Mouse (Mus musculus) brown adipose tissue, adult 24 weeks (tissue): ENCODE measurements around the gene Pank4. TPM values are rescaled to one million over a fixed set of nuclear protein-coding genes. Genes with fewer than 3 reads are reported as not detected.

Source experiments
- H3K27ac ChIP-seq: fragments of 200-500 bp; replicated peaks from 2 replicates; pipeline ENCODE4 v1.5.1; 2012; ENCODE audit warnings: low read depth, mild to moderate bottlenecking, low read length
- H3K4me1 ChIP-seq: fragments of 200-500 bp; 2 replicates; pipeline ENCODE4 v1.6.1; 2012; ENCODE audit warnings: low read length, mixed read lengths; ENCODE audit not compliant: control insufficient read depth, insufficient read depth, insufficient read length
- H3K4me3 ChIP-seq: fragments of 200-500 bp; 2 replicates; pipeline ENCODE4 v1.5.1; 2012; ENCODE audit warnings: low read depth, mild to moderate bottlenecking, low read length, moderate library complexity; ENCODE audit not compliant: insufficient read depth
- polyA plus RNA-seq: library from polyadenylated mRNA; stranded (reverse); fragments of >200 nt; gene quantifications from 2 replicates; pipeline ENCODE4 v1.2.4, GENCODE M21; 2012; ENCODE audit not compliant: missing spikeins, insufficient read depth, insufficient read length

The Pank4 gene
- polyA plus RNA-seq, 1 experiment = 11.0 TPM

DNA sequence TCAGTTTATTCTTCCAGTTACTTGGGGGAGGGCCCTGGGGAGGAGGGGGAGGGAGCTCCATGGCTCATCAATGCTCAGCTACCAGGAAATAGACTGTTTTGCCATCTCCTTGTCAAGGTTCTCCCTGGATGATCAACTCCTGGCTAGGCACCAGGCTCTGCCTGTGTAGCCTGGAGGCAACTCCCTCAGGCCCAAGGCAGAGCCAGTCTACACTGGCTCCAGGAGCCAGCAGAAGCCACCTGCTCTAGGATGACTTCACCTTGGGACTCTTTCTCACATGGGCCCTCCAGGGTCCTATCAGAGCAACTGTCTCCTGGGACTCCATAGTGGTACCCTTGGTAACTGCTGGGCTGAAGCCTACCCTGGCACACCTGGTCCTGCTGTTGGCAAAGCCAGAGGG is 44.2 kb downstream of the Pank4 start:
- H3K4me1 ChIP-seq = no peaks in the 10 kb centered on the region
- H3K27ac ChIP-seq = no peak overlapping the region
- H3K4me3 ChIP-seq = no peak overlapping the region

DNA sequence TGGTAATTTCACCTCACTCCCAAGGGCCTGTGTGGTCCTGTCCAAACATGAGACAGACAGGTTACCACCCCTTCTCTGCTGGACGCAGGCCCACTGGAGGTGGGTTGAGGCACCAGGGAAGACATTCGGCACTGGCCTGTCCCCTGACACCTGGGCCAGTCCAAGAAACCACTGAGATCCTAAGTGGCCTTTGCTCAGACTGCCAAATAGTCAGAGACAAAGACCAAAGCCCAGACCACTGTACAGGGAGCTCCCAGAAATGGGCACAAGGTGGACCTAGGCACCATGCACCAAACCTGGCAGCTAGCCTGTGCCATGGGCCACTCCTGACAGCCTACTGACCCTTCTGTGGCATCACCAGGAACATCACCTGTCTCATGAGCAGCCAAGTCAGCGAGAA is 45.3 kb downstream of the Pank4 start:
- no peak overlapping the region for H3K27ac ChIP-seq
- no peaks in the 10 kb centered on the region for H3K4me1 ChIP-seq
- H3K4me3 ChIP-seq = no peak overlapping the region

DNA sequence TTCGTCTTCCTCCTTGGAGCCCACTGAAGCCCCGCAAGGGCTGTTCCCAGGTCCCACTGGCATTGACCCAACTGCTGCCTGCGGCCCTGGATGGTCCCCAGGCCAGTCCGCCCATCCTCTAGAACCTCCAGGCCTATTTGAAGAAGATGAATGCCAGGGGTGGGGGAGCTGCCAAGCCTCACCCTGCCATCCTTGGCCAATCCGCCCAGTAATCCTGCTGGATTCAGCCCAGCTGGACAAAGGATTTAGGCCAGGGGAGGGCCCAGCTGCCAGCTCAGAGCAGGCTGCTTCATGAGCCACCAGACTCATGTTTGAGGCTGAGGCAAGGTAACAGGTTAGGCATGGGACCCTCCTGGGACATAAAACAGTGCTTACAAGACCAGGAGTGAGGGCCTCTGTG is 46.9 kb downstream of the Pank4 start:
- no peaks in the 10 kb centered on the region for H3K4me1 ChIP-seq
- no peak overlapping the region for H3K27ac ChIP-seq
- no peak overlapping the region for H3K4me3 ChIP-seq

DNA sequence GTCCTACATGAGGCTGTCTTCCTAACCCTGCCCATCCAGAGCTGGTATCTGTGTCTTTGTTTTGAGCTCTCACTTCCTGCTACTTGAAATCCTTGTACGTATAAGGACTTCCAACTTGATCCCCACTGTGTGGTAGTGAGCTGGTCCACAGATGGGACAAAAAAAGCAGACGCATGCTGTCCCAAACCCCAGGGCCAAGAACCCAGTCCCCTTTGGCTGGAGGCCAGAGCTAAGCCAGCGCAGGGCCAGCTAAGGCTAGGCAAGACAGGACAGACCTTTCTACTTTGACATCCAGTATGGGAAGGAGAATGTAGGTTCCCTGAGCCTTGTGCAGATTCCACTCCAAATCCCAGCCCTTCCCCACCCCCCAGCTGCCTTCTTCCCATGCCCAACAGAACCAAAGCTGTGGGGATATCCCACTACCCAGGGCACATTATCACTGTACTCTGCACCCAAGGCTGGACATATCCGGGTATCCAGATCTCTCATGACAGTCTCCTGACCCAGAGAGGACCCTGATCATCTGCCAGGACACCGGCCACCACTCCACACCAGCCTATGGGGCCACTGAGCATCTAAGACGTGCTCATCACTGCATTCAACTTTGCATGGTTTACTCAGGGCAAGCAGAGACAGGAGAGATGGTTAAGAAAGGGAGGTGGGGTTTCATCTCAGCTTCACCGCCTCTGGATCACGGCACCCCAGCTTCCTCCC is 47.5 kb downstream of the Pank4 start:
- Histone ChIP-seq H3K27ac (no peak overlapping the region), H3K4me3 (no peak overlapping the region), H3K4me1 (no peaks in the 10 kb centered on the region)

DNA sequence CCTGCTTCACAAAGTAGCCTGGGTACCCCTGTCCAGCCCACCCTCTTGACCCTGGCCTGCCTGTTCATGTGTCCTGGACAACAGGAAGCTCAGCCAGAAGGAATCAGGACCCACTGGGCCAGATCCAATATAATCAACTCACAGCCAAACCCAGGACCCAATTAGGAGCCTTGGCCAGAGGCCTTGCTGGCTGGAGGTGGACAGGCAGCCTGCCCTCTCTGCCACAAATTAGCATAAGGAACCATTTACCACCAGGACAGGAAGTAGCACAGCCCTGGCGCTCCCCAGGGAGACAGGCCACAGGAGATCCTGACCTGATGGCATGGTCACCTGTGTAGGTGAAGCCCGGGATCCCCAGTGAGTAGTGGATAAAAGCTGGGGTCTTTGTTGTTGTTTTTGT is 48.2 kb downstream of the Pank4 start:
- Histone ChIP-seq H3K4me1 (no peaks in the 10 kb centered on the region), H3K4me3 (no peak overlapping the region), H3K27ac (no peak overlapping the region)

DNA sequence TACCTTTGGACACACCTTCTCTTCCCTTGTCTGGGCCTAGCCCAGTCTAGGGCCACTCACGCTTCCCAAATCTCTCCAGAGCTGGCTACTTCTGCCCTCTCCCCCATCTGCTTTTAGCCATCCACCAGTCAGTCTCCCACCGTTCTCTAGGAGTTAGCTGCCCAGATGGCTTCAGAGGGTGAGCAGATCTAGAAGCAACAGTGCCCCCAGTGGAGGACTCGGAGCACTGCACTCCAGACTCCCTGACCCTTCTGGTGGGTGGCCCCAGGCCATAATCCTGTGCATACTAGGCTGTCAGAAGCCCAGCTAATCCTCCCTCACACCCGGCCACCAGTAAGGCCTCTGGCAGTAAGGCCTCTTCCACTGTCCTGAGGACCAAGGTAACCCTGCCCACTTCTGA is 48.9 kb downstream of the Pank4 start:
- Histone ChIP-seq H3K27ac (no peak overlapping the region), H3K4me1 (no peaks in the 10 kb centered on the region), H3K4me3 (no peak overlapping the region)

DNA sequence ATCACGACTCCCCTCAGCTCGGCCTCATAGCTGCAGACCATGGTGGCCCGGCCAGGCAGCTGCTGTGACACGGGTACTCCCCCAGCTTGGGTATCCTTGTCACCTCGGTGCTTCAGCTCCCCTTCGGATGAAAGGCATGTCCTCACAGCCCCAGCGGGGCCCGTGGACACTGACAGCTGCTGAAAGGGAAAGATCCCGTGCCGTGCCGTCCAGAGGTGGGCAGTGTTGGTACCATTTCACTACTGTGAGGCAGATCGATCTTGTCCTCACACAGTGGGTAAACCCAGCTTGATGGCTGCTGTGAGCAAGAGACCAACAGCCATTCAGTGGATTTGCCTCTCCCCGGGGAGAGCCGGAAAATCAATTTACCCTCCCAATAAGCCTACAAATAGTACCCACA is 50.3 kb downstream of the Pank4 start:
- H3K4me1 ChIP-seq = no peaks in the 10 kb centered on the region
- H3K27ac ChIP-seq = no peak overlapping the region
- no peak overlapping the region for H3K4me3 ChIP-seq

DNA sequence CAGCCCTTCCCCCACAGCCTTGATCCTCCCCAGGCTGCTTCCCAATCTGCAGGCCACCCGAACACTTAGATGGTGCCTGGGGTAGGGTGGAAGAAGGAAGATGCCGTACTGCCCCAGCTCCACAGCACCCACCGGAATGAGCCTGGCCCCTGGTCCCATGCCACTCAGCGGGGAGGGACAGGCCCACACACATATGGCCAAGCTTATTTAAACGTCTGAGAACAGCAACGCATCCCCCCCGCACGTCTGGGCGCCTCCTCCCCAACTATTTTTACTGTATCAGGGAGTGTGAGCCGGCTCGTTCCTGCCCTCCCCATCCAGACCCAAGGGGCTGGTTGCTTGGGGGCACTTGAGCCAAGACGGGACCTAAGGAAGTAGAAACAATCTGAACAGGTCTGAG is 50.9 kb downstream of the Pank4 start:
- H3K4me1 ChIP-seq = no peaks in the 10 kb centered on the region
- no peak overlapping the region for H3K27ac ChIP-seq
- H3K4me3 ChIP-seq = no peak overlapping the region

DNA sequence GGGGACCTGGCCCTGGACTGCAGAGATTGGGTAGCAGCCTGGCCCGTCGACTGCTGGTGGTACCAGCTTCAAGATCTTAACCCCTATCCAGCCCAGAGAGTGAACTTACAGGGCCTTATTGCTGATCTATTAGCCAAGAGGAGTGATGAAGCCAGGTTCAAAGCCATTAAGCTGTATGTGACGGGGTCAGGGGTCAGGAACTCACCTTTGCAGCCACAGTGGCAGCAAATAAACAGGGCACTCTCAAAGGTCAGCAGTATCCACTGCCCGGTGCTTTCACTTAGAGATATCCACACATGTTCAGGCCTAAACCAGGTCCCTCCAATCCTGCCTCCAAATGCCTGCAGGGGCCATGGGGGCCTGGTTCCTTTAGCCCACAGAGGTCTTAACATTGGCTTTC is 51.6 kb downstream of the Pank4 start:
- H3K4me3 ChIP-seq = no peak overlapping the region
- H3K27ac ChIP-seq = no peak overlapping the region
- no peaks in the 10 kb centered on the region for H3K4me1 ChIP-seq

DNA sequence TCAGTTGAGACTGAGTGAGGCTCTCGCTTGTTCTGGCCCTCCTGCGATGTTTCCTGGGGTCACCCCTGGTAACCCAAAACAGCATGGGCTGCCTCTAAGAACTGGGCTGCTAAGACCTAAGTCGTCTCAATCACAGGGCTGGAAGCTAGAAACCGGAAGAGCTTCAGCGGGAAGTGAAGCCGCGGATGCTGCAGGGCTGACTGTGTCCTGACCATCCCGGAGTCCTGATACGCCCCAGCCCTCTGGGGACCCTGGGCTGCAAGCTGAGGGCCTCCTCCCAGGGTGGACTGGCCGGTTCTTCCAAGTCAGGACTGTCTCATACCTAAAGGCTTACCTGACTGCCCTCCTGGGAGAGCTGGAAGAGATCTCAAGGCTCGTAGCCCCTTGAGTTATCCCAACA is 52.9 kb downstream of the Pank4 start:
- Histone ChIP-seq H3K4me1 (no peaks in the 10 kb centered on the region), H3K27ac (no peak overlapping the region), H3K4me3 (no peak overlapping the region)

DNA sequence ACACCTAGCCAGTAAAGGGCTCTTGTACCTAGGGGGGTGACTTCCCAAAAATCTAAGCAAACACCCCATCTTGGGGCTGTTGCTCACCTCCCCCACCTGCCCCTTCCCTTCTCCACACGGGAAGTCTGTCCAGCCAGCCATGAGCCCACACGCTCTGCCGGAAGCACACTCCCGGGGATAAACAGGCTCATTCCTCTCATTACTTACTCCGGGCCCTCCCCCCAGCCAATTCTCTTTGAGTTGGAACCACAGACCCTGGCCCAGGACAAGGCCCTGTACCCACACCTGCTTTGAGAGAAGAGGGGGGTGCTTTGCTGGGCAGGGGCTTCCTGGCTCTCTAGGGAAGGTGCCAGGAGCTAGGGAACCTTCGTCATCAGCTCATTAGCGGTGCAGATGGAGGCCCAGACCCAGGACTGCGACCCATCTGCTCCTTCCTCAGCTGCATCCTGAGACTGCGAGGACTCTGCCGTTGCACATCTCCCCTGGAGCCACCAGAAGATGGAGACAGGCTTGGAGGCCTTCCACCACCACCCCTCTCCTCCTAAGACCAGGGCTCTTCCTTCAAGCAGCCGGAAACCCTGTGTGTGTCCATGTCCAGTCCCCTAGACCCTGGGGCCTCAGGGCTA is 53.4 kb downstream of the Pank4 start:
- H3K27ac ChIP-seq = no peak overlapping the region
- H3K4me3 ChIP-seq = no peak overlapping the region
- no peaks in the 10 kb centered on the region for H3K4me1 ChIP-seq

DNA sequence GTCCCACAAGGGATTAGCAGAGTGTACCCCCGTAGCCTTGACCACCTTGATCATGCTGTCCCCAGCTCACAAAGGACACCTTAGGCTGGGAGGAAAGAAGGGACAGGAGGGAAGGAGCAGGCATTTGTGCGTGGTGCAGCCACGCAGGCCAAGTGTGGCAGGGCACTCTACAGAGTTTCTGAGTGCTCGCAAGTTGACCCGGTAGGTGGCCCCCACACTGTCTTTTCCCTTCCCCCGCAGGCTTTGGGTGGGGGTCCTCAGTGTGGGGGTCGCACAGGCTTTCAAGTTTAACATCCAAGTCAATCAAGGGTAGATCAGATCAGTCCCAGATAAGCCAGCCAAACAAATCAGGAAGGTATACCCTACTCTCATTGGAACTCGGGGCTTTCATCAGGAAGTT is 54.1 kb downstream of the Pank4 start:
- Histone ChIP-seq H3K4me3 (no peak overlapping the region), H3K4me1 (no peaks in the 10 kb centered on the region), H3K27ac (no peak overlapping the region)

DNA sequence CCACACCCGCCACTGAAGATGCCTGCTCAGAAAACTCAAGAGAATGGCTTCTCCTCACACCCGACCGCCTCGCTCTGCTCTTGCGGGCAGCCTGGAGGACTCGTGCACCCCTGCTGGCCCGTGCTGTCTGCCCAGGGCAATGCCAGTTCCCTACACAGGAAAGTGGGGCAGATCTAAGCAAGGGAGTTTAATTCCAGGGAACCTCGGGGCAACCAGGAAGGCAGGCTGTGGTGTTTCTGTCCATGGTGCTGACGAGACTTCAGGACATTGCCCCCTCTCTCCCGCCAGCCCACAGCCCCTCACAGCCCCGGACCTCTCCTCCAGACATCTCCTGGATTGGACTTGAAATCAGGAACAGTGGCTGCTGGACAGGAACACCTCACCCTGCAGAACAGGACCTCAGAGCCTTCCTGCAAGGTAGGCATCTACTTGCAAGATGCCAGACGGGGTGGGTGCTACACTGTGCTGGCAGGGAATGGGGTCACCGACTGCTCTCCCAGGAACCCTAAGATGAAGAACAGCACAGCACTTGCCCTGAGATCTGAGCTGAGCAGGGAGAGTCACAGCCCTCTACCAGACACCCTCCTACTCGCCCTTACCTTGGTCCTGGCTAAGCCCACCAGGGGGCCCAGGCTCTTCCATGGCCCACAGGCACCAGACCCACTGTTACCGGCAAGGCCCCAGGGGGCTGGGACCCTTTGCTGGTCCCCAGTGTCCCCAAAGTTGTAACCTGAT is 54.8 kb downstream of the Pank4 start:
- no peak overlapping the region for H3K4me3 ChIP-seq
- no peak overlapping the region for H3K27ac ChIP-seq
- H3K4me1 ChIP-seq = no peaks in the 10 kb centered on the region

DNA sequence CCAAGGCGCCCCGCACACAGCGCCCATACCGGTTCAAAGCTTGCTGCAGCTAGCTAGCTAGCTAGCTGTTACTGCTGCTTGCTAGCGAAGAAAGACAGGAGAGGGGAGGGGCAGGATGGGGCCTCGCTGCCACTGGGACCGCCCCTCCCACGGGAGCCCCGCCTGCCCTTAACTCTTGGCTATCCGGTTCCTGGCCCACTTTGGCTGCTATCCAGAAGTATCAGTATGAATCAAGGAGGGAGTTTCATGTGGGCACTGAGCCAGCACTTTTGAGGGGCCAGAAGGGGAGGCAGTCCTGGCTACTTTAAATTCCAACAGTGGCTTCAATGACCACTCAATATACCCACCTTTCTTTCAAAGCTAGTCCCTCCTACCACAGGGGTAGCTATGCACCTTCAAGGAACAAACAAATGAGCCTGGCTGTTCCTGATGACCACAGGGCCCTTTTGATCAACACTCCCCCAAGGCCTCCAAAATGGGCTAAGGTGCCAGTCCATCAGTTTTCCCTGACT is 55.5 kb downstream of the Pank4 start:
- no peak overlapping the region for H3K4me3 ChIP-seq

DNA sequence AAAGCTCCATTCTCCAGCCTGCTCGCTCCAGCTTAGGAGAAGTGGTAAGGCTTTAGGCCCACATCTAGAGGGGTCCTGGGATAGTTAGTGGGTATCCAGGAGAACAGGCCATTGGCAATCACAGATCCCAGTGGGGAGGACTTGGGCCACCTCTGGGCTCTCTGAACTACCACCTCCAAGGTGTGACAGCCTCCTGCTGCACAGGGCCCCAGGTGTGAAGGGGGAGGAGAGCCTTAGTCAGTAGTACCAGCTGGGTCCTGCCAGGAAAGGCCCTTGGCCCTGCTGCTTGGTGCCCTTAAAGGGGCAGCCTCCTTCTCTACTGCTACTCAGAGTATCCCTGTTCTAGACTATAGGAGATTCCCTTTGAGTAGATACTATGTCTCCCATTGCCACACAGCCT is 56.2 kb downstream of the Pank4 start:
- H3K4me1 ChIP-seq = no peaks in the 10 kb centered on the region
- no peak overlapping the region for H3K27ac ChIP-seq
- no peak overlapping the region for H3K4me3 ChIP-seq

More for the DNA sequence above, 55.5 kb downstream of the Pank4 start:
- no peak overlapping the region for H3K27ac ChIP-seq
- H3K4me1 ChIP-seq = no peaks in the 10 kb centered on the region

DNA sequence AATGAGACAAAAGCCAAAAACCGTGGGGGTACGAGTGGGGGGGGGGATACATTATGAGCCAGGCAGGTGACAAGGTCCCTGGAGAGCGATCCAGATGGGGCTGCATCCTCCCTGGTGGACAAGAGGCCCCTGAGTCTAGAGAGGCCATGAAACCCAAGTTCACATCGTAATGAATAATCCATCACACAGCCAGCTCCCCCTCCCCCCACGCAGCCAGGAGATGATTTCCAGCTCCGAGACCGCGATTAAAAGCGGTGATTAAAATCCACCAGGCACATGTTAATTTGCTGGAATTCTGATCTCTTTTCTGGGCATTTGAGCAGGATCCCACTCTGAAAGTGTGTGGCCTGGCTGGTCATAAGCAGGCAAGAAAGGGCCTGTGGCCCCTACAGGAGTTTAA is 56.9 kb downstream of the Pank4 start:
- no peak overlapping the region for H3K4me3 ChIP-seq
- no peak overlapping the region for H3K27ac ChIP-seq
- H3K4me1 ChIP-seq = no peaks in the 10 kb centered on the region
